Mouse (Mus musculus): Measurements from ENCODE around the gene Ankib1. TPM values are rescaled to one million over a fixed set of nuclear protein-coding genes. Genes with fewer than 3 reads are reported as not detected.
A peak's percentile ranks its signal among the peaks of the same experiment; 100 is the strongest.
"Not testable (repeated sequence)": the region's sequence is repeated elsewhere in the genome, so short reads cannot be mapped to it uniquely, and the experiment has no call there.

The Ankib1 gene
- total RNA-seq (2021) (10 to 100 TPM; 58.5 to 90.4 TPM), polyA plus RNA-seq (2012; rRNA removed) (6.9 and 10.5 TPM in 2 replicates)
- long read RNA-seq, partial matches to known transcripts: 2 of 11 reads
- long read RNA-seq, other reads (novel, unspliced or antisense): 8 of 11 reads

DNA sequence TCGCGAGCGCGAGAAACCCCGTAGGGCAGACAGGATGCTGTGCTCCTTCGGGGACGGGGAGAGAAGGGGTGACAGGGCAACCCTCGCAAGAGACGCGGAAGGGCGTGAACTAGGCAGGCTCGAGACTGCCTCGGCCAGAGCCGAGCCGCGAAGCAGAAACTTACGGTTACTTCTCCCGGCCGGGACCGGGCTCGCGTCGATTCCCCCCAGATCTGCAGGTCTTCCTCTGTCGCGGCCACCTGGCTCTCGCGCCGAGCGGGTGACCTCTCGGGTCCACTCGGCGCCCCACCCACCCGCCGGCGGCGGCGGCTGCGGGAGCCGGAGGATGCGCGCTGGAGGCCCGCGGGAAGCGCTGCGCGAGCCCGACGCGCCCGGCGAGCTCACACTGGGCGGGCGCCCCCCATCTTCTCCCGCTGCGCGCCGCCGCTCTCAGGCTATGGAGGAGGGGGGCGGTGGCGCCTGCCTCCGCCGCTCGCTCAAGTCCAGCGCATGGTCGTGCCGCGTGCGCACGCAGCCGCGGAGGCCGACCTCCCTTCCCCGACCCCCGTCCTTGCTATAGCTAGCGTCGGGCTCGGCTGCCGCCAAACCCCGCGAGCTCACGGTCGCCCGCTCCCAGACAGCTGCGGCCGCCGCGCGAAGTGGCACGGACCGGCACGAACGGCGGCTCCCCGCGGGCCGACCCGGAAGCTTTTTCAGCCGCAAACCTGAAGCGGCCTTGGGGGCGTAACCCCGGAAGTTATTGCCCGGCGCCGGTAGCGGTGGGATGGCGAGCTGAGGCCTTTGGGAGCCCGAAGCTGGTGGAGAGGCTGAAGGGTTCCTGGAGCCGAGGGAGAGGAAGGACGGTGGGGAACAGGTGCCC, at the start of gene Ankib1, which contains the start of gene Krit1:
TSS of gene Ankib1 (minus strand) at position 493 of the 859 bp plus-strand sequence.
TSS of gene Krit1 (plus strand) at position 752 of the 859 bp plus-strand sequence.
- DNase-seq: peak; percentile 95

DNA sequence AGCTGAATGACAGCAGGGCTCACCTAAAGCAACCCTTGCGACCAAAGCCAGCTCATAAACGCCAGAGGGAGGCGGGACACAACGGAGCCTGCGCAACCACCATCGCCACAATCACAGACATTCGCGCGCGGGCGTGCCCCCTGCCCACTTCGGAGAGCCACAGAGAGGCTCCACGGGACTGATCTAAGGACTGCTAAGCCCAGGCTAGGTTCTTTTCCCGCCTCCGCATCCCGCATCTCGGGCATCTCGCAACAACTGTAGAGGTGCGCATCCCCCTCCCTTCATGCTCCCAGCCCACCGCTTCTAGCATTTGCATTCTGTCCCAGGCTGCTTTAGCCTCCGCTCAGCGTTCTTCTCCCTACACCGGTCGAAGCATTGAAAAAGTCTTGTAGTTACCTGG, 42.3 kb upstream of the Ankib1 start, which contains the start of gene Lrrd1:
TSS of gene Lrrd1 (plus strand) at position 148 of the 400 bp plus-strand sequence.
- peak; percentile 8 for DNase-seq

DNA sequence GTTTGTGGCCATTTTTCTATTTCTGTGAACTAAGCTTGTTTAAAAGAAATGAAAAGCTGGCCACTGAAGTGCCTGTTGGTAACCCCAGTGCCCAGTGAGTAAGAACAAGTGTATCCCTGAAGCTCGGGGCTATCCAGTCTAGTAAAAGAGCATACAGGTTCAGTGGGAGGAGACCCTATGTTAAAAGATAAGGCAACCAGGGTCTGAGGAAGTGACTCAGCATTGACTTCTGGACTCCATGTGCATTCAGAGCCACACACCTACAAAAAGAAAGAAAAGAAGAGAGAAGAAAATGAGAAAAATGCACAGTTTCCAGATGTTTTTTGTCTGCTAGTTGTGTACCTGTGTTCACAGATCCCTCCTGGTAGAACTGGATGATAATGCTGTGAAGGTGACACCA, 31.4 kb upstream of the Ankib1 start:
- no peak for DNase-seq

DNA sequence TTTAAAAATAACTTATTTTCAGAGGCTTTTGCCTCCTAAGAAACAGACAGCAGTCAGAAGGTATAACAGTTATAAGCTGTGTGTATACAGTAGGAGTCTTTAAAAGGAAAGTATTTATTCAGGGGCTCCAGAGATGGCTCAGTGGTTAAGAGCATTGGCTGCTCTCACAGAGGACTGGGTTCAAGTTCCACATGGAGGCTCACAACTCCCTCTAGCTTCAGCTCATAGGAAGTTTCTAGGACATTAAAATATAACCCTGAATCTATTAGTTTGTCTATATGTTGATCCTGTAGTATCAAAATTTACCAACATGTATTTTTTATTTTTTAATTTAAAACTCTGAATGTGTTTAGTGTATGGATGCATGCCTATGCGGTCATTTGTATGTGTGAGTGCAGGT, 5.7 kb upstream of the Ankib1 start:
- DNase-seq: no peak

DNA sequence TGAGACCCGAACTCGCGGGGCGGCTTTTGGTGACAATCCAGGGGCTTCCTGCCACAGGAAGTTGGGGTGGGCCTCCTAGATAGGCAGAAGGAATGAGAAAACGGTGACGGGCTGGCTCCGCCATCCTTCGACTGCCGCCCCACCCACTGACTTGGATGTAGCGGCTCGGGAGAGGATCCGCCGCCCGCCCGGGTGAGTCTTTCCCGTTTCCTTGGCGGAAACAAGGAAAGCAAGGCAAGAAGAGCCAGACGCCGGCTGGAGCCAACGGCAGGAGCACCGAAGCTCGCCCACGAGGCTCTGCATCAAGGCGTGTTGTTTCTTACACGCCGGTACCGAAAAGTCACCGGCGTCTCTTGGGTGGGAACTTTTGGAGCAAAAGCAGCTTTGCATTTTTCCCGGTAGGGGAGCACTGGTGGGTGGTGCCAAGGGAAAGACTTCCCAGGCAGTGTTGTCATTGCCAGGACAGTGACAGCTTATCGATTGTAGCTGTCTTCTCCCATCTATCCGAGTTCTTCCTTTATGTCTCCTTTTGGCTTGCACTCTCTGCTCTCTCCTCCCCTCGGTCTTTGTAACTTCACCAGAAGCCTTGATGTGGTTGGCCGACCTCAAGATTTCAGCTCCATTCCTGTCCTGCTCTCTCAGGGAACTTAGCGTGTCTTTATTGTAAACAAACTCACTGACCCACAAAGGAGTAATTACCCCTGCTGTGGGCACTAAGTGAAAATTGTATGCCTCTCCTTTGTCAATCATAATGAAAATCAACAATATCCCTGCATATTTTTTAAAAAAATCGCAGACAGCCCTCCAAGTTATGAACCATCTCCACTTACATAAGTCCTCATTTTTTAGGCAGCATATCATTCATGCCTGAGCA, 804 bp upstream of the Ankib1 start:
- DNase-seq: no peak

DNA sequence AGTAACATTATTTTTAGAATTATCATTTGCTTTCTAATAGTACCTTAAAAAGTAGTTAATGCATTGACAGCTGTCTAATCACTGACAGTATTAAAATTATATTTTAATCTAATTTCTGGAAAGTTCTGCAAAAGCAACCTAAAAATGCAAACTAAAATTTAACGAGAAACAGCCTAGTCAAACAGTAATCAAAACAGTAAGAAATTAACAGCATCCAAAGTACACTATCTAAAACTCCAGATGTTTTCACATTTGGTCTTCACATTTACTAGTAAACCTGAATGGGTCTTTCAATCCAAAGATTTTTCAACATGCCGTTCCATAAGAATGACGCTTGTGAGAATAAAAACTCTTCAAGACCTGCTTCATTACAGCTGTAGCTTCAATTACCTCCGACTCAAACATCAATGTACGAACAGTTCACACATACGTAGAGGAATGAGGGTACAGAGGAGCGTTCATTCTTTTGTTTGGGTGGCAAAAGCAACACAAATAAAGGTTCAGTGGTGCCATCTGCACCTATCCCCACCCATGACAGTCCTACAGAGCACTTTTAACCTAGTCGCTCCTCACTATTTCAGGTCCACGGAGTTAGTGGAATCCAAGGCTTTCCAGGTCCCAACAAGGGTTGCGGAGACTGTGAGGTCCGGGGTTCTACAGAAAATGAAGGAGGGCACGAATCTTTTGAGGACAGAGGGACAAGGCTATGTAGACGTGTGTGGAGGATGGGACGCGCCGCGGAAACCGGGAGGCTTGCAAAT, 873 bp downstream of the Ankib1 start:
- no peak for DNase-seq

DNA sequence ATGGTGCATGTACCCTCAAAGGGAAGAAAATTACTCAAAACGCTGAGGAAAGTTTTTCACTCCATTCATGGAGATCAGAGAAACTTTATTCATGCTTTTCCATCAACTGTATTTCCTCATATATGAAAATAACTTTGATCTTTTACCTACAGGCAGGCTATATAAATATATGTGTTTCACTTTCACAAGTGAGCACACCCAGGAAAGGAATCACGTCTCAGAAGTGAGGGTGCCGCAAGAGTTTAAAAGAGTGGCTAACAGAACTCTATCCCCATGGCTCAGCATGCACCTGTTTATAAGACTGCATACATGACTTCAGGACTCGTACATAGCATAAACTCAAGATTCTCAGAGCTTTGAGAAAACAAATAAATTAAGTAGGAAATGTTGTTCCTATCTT, 1.8 kb downstream of the Ankib1 start:
- no peak for DNase-seq

DNA sequence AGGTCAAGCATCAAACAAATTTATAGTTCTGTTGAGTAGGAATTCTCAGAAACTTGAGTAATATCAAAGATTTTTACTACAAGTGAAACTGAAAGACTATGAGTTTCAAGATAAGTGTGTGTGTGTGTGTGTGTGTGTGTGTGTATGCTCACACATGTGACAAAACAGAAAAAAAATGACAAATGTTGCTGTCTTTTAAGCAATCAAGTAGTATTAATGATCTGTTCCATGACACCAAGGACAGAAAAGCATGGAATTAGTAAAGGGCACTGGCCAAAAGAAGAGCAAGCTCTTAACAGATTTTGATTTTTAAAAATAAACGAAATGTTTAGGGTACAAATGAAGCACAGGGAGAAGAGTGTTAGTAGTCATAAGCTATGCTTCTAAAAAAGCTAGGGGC, 2.7 kb downstream of the Ankib1 start:
- DNase-seq: no peak

DNA sequence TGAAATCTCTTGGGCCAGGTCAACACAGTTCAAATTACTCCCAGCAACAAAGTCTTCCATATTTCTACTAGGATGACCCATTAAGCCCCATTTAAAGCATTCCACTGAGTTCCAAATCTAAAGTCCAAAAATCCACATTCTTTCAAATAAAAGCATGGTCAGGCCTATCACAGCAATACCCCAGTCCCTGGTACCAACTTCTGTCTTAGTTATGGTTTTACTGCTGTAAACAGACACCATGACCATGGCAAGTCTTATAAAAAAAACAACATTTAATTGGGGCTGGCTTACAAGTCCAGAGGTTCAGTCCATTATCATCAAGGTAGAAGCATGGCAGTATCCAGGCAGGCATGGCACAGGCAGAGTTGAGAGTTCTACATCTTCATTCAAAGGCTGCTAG, 4.1 kb downstream of the Ankib1 start:
- DNase-seq: not testable (repeated sequence)

DNA sequence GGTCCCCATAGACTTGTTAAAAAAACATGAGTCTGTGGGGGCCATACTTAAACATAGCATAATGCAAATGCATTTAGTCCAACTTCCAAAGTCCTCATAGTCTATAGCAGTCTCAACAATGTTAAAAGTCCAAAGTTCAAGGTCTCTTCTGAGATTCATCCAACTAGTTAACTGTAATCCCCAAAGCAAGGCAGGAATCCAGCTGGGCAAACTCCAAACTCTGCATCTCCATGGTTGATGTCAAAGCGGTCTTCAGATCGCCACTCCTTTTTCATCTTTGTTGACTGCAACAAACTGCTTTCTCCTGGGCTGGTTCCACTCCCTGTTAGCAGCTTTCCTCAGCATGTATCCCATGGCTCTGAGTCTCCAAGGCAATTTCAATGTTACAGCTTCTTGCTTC, 5.6 kb downstream of the Ankib1 start:
- not testable (repeated sequence) for DNase-seq

DNA sequence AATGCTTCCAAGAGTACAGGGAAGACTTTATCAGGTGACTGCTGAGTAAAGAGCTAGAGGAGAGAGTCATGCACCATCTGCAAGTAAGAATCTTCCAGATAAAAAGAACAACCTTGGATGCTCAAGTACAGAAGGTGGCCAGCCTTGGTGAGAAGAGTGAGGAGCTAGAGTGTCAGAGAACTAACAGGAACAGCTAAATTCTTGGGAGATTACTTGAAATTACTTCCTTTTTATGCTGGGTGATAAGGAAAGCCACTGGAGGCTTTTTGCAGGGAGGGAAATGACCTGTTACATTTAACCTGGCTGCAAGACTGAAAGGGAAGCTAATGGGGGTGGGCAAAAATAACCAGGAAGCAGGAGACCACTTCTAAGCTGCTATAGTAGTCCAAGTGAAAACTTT, 11.7 kb downstream of the Ankib1 start:
- no peak for DNase-seq

DNA sequence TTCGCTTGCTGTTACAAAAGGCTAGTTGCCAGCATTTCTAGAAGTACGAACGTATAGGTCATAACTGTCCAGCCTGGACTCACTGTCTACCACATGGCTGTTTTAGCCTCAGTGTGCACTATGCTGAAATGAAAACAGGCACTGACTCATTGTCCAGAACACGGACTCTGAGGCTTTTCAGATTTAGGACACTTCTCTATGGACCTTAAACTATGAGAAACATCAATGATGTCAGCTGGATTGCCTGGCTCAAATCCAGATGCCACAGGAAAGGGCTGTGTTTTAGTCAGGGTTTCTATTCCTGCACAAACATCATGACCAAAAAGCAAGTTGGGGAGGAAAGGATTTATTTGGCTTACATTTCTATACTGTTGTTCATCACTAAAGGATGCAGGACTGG, 15.2 kb downstream of the Ankib1 start:
- DNase-seq: peak; percentile 72

DNA sequence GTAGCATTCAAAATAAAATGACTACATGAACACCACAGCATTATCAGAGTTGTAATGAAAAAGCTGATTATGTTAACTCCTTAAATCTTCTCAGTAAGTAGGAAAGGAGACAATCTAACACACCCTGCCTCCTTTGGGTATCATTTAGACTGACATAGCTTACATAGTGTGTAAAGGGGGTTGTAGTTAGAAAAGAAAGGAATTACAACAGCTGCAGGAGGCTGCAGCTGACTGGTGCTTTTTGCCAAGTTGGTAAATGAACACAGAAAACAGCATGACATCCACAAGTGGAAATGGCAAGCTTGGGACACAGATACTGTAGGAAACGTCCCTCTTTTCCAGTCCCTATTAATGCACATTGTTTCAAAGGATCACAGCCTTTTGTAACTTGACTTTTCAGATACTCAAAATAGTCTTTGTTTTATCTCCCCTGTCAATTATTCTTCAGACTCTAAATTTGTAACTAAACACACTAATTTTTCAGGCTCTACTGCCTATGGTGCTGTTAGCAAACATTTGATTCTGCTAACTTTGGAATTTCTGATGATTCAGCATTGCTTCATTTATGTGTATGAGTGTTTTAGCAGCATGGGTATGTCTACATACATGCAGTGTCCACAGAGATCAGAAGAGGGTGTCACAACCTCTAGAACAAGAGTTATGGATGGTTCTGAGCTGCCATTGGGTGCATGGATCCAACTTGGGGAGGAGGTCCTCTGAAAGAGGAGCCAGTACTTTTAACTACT, 17.8 kb downstream of the Ankib1 start:
- no peak for DNase-seq

DNA sequence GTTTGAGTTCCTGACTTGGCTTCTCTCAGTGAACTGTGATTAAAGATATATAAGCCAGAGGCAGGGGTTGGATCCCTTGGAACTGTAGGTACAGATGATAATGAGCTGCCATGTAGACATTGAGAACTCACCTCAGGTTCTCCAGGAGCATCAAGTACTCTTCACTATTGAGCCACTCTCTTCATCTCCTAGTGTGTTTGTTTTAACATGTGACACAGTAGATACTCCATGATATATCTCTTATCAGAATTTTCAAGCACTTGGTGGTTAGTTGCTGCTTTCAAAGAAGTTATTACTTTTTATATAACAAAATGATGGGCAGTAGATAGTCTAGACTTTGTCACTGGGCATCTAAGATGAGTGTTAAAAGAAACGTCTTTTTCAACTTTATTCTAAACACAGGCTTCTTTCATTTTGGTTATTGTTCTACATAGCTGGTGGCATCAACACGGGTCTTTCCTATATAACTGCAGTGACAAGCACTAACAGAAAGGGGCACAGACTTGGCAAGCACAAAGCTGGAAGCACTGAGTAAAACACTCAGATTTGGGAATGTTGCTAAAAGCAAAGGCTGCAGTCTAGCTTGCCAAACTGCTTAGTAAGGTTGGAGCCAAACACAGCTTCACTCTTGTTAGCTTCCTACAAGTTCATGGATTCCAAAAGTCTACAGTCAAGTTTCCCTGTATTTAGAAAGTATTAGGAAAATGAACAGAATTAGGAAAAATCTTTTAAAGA, 18.6 kb downstream of the Ankib1 start:
- DNase-seq: no peak

DNA sequence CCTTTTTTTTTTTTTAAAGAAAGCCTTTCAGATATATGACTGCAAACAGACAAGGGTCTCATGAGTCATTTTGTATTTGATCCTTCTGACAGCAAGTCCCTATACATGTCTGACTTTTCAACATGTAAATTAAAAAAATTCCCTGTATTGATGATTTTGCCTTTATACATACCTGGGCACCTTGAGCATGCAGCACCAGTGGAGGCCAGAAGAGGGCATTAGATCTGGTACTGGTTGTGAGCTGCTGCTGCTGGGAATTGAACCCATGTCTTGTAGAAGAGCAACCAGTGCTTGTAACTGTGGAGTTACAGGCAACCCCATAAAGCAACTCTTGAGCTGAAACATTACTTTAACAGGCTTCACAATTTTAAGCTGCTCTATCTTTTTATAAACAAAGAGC, 20.1 kb downstream of the Ankib1 start:
- DNase-seq: no peak

DNA sequence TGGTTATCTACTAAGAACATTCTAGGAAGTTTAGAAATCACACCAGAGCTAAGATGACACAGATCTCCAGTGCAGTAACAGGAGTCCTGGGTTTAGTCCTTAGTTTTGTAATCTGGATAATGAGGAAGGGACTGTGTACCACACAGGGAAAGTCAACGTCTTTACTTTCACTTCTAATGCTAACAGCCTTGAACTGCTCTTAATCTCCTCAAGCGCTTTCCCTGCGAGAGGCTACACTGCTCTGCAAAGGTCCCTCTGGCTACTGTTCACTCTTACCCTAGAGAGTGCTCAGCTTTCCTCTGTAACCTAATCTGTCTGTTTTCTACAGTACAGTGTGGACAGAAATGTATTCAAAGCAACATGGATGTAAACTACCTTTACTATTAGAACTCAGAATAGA, 30.7 kb downstream of the Ankib1 start:
- DNase-seq: peak; percentile 12

DNA sequence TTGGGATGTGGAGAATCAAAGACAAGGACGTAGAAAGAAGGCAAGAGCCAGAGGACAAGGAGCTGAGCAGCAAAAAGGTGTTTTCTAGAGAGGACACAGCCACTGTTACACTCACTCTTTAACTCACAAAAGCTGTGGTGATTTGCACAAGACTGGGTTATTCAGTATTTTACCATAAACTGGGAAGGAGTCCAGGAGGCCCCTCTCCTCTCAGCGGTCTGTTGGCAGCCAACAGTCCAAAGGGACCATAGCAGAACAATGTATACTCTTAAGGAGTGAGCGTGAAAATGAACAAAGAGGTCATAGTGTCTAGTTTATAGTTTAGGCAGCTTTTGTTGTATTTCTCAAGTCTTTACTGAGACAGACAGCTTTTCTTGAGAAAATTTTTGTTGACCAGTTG, 31.2 kb downstream of the Ankib1 start:
- peak; percentile 9 for DNase-seq

DNA sequence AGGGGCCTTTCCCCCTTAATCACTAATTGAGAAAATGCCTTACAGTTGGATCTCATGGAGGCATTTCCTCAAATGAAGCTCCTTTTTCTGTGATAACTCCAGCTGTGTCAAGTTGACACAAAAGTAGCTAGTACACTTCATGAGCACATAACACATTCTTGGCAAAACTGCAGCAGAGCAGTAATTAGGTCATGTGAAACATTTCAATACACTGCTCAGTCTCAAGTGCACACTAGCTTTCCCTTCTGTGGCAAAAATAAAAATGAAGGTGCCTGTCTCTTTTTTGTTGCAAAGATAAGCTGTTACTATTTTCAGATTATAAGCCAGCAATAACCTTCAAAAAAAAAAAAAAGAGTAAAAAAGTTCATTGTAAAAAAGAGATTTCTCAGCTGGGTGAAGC, 52.2 kb downstream of the Ankib1 start:
- not testable (repeated sequence) for DNase-seq

DNA sequence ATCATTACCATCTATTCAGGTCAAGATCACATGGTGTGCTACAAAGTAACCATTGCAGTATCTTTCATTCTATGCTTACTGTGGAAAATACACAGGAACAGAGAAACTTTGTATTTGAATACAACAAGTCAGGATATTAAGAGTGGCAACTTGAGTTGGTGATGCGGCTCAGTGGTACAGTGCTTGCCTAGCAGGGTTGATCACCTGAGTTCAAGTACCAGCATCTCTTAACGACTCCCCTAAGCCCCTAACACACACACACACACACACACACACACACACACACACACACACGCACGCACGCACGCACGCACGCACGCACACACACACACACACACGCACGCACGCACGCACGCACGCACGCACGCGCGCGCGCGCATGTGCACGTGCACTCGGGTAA, 69.9 kb downstream of the Ankib1 start:
- peak; percentile 18 for DNase-seq

DNA sequence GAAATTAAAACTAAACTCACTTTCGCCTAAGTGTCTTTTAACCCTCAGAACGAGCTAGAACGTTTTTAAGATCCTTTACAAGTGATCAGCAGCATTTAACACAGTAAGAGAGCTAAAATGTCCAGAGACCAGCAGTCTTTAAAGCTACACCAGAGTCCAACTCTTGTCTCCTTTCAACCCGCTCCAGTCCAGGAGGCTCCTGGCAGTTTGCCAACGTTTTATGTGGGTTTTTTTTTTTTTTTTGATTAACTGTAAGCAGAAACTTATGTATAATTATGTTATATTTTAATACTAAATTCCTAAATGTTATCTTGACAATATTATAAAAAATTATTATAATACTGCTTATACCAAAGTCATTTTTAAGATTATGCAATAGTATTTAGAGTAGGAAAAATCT, 73.9 kb downstream of the Ankib1 start:
- no peak for DNase-seq
